Mouse (Mus musculus): ENCODE data around the gene Pi16. TPM values are rescaled to one million over a fixed set of nuclear protein-coding genes. Genes with fewer than 3 reads are reported as not detected.

Gene Pi16
- total and polyA plus RNA-seq, 2 experiments from 2014 or later = 1.7 to 2.8 TPM

DNA sequence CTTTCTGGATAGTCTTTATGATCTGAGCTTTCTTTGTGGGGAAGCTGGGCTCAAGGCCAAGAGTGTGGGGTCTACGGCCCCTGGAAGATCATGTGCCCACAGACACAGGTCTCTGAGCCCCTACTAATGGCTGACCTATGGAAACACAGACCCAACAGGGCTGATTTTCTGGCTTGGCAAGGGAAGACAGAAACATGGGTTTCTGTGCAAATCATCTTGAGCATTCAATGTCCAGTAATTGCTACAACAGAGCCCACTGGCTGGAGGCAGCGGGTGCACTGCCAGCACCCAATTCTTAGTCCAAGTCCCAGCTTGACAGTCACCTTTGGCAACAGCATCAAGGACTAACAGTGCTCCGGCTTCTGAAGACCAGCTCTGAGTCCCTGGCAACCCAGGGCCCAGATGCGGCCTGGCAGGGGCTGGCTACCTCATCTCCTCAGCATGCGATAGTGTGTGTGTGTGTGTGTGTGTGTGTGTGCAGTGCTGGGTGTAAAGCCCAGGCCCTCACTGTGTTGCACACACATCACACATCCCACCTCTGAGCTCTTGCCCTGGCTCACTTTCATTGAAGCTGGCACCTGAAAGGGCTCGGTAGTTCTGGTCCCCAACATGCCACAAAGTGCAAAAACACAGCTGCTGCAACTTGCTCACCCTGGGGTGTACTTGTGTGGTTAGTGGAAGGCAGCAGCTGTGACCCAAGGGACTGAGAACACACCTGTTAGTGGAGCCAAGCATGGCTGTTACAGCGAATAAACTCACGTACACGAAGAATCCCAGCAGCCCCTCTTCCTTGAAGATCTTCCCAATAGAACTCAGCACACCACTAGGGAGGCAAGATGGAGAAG, 20.7 kb downstream of the Pi16 start:
- TF ChIP-seq CTCF (IDR thresholded peaks at IDR 0.05; ENCODE audit: low read depth) = no peak
- ATAC-seq = peak; percentile 69
- DNase-seq (ENCODE audit: low spot score) = peak; percentile 81
- H3K4me1 ChIP-seq (ENCODE audit: insufficient read depth, low read length) = peaks cover 30% of the 10 kb centered on the region
- no peak overlapping the region for H3K4me3 ChIP-seq (ENCODE audit: low read length)
- no peaks in the 10 kb centered on the region for H3K27me3 ChIP-seq (ENCODE audit: insufficient read depth, low read length)
- H3K36me3 ChIP-seq (ENCODE audit: insufficient read depth, low read length) = peaks cover 42% of the 10 kb centered on the region
- H3K4me2 ChIP-seq (ENCODE audit: low read depth, low read length) = no peak overlapping the region
- H3K9ac ChIP-seq (replicated peaks; ENCODE audit: low read length) = no peak overlapping the region
- peak overlapping the region; percentile 64; the same call in 1 of the 2 replicates for H3K27ac ChIP-seq
- H3K9me3 ChIP-seq (ENCODE audit: low read length) = no peaks in the 10 kb centered on the region
- WGBS = 54% methylated on average over 9 of the region's 9 CpGs

- Histone ChIP-seq H3K27ac (peak overlapping the region; percentile 64), H3K36me3 (ENCODE audit: insufficient read depth, low read length) (peaks cover 34% of the 10 kb centered on the region), H3K9ac (replicated peaks; ENCODE audit: low read length) (no peak overlapping the region; the same call in 1 of the 2 replicates), H3K4me3 (ENCODE audit: low read length) (no peak overlapping the region), H3K27me3 (ENCODE audit: insufficient read depth, low read length) (no peaks in the 10 kb centered on the region), H3K4me2 (ENCODE audit: low read depth, low read length) (no peak overlapping the region), H3K9me3 (ENCODE audit: low read length) (no peaks in the 10 kb centered on the region), H3K4me1 (ENCODE audit: insufficient read depth, low read length) (peaks cover 30% of the 10 kb centered on the region)
- ATAC-seq = no peak
- 62% methylated on average over 11 of the region's 11 CpGs for WGBS
- DNase-seq (ENCODE audit: low spot score) = peak; percentile 63
- no peak for TF ChIP-seq CTCF (IDR thresholded peaks at IDR 0.05; ENCODE audit: low read depth)
Measured at GRCm38 (mm10) chr17:29339170-29339768, 21.8 kb downstream of the Pi16 start.

- Histone ChIP-seq H3K4me2 (ENCODE audit: low read depth, low read length) (no peak overlapping the region), H3K9ac (replicated peaks; ENCODE audit: low read length) (no peak overlapping the region; the same call in 1 of the 2 replicates), H3K4me1 (ENCODE audit: insufficient read depth, low read length) (peaks cover 32% of the 10 kb centered on the region), H3K27me3 (ENCODE audit: insufficient read depth, low read length) (no peaks in the 10 kb centered on the region), H3K27ac (peak overlapping the region; percentile 85), H3K9me3 (ENCODE audit: low read length) (no peaks in the 10 kb centered on the region), H3K36me3 (ENCODE audit: insufficient read depth, low read length) (peaks cover 29% of the 10 kb centered on the region), H3K4me3 (ENCODE audit: low read length) (no peak overlapping the region)
- DNase-seq (ENCODE audit: low spot score) (no peak), ATAC-seq (no peak)
- WGBS = 77% methylated on average over 18 of the region's 18 CpGs
- no peak for TF ChIP-seq CTCF (IDR thresholded peaks at IDR 0.05; ENCODE audit: low read depth)
Measured at GRCm38 (mm10) chr17:29340406-29341261, 23.2 kb downstream of the Pi16 start.

GRCm38 (mm10) chr17:29341591-29342003, 24.1 kb downstream of the Pi16 start:
- H3K4me3 ChIP-seq (ENCODE audit: low read length) = no peak overlapping the region
- peaks cover 37% of the 10 kb centered on the region for H3K4me1 ChIP-seq (ENCODE audit: insufficient read depth, low read length)
- TF ChIP-seq CTCF (IDR thresholded peaks at IDR 0.05; ENCODE audit: low read depth) = peak; percentile 62
- H3K9me3 ChIP-seq (ENCODE audit: low read length) = no peaks in the 10 kb centered on the region
- peak overlapping the region; percentile 15; the same call in 1 of the 2 replicates for H3K9ac ChIP-seq (replicated peaks; ENCODE audit: low read length)
- DNase-seq (ENCODE audit: low spot score) (peak; percentile 78), ATAC-seq (peak; percentile 61)
- no peak overlapping the region for H3K4me2 ChIP-seq (ENCODE audit: low read depth, low read length)
- H3K27ac ChIP-seq = peak overlapping the region; percentile 85
- peaks cover 20% of the 10 kb centered on the region for H3K36me3 ChIP-seq (ENCODE audit: insufficient read depth, low read length)
- H3K27me3 ChIP-seq (ENCODE audit: insufficient read depth, low read length) = no peaks in the 10 kb centered on the region
- 19% methylated on average over 9 of the region's 9 CpGs for WGBS

GRCm38 (mm10) chr17:29342010-29342910, 24.8 kb downstream of the Pi16 start:
- Histone ChIP-seq H3K4me3 (ENCODE audit: low read length) (no peak overlapping the region), H3K9me3 (ENCODE audit: low read length) (no peaks in the 10 kb centered on the region), H3K4me1 (ENCODE audit: insufficient read depth, low read length) (peaks cover 37% of the 10 kb centered on the region), H3K36me3 (ENCODE audit: insufficient read depth, low read length) (peaks cover 18% of the 10 kb centered on the region), H3K4me2 (ENCODE audit: low read depth, low read length) (no peak overlapping the region), H3K27me3 (ENCODE audit: insufficient read depth, low read length) (no peaks in the 10 kb centered on the region), H3K9ac (replicated peaks; ENCODE audit: low read length) (peak overlapping the region; percentile 15; the same call in 1 of the 2 replicates), H3K27ac (peak overlapping the region; percentile 85)
- DNase-seq (ENCODE audit: low spot score) (peak; percentile 26), ATAC-seq (peak; percentile 50)
- 47% methylated on average over 13 of the region's 13 CpGs for WGBS
- TF ChIP-seq CTCF (IDR thresholded peaks at IDR 0.05; ENCODE audit: low read depth) = no peak
